Mouse (Mus musculus): ENCODE measurements around the gene Trp53bp1. TPM values are rescaled to one million over a fixed set of nuclear protein-coding genes. Genes with fewer than 3 reads are reported as not detected.

Gene Trp53bp1
- total RNA-seq, 4 experiments from 2014 or later: 30.3 to 39.2 (median 33.5) TPM

Other genes with a start within 250 kb of the Trp53bp1 start
- under 1 TPM in 1 of 4 experiments, not detected in 3; 0.63 TPM for gene Epb42, start 234.3 kb downstream of the Trp53bp1 start, total RNA-seq (2022)
- gene Tgm5, start 185.6 kb downstream of the Trp53bp1 start, total RNA-seq (2022): not detected
- not detected for gene Tgm7, start 161.6 kb downstream of the Trp53bp1 start, total RNA-seq (2022)
- gene Adal, start 131.0 kb downstream of the Trp53bp1 start, total RNA-seq (2022): 10 to 100 TPM in 2 of 4 experiments, 1 to 10 TPM in 2; 9.6 to 11.7 (median 10.3) TPM
- gene Lcmt2, start 130.8 kb downstream of the Trp53bp1 start, total RNA-seq (2022): 10 to 100 TPM in 3 of 4 experiments, 1 to 10 TPM in 1; 10.0 to 11.5 (median 10.3) TPM
- 10 to 100 TPM; 15.4 to 17.0 (median 15.8) TPM for gene Tubgcp4, start 100.8 kb downstream of the Trp53bp1 start, total RNA-seq (2022)
- gene Zscan29, start 100.3 kb downstream of the Trp53bp1 start, total RNA-seq (2022): 1 to 10 TPM; 6.0 to 6.6 (median 6.4) TPM
- gene Map1a, start 18.2 kb upstream of the Trp53bp1 start, total RNA-seq (2022): 1 to 10 TPM; 4.7 to 6.0 (median 5.2) TPM
- gene Ppip5k1, start 84.0 kb upstream of the Trp53bp1 start, total RNA-seq (2022): 100 to 1,000 TPM in 3 of 4 experiments, 10 to 100 TPM in 1; 88.4 to 110 (median 104) TPM
- 1 to 10 TPM; 1.3 to 2.9 (median 2.2) TPM for gene Ckmt1, start 86.3 kb upstream of the Trp53bp1 start, total RNA-seq (2022)
- gene Strc, start 115.8 kb upstream of the Trp53bp1 start, total RNA-seq (2022): under 1 TPM in 1 of 4 experiments, not detected in 3; 0.09 TPM
- gene Pdia3, start 142.4 kb upstream of the Trp53bp1 start, total RNA-seq (2022): 100 to 1,000 TPM; 104 to 129 (median 126) TPM
- 1 to 10 TPM; 2.9 to 4.7 (median 3.2) TPM for gene Catsper2, start 142.4 kb upstream of the Trp53bp1 start, total RNA-seq (2022)
- under 1 TPM in 1 of 4 experiments, not detected in 3; 0.34 TPM for gene Ell3, start 172.9 kb upstream of the Trp53bp1 start, total RNA-seq (2022)
- gene Serf2, start 177.8 kb upstream of the Trp53bp1 start, total RNA-seq (2022): 100 to 1,000 TPM; 360 to 469 (median 411) TPM
- 10 to 100 TPM; 18.2 to 25.0 (median 22.6) TPM for gene Hypk, start 181.9 kb upstream of the Trp53bp1 start, total RNA-seq (2022)
- under 1 TPM in 2 of 4 experiments, not detected in 2; 0.13 to 0.17 TPM for gene Serinc4, start 185.4 kb upstream of the Trp53bp1 start, total RNA-seq (2022)
- gene Mfap1b, start 202.7 kb upstream of the Trp53bp1 start, total RNA-seq (2022): 10 to 100 TPM; 28.3 to 37.4 (median 32.5) TPM
- 10 to 100 TPM; 29.5 to 36.4 (median 32.8) TPM for gene Mfap1a, start 235.3 kb upstream of the Trp53bp1 start, total RNA-seq (2022)
- 1 to 10 TPM; 2.1 to 3.2 (median 3.0) TPM for gene Wdr76, start 235.3 kb upstream of the Trp53bp1 start, total RNA-seq (2022)